Mouse (Mus musculus) liver, postnatal 0 days (tissue): ENCODE results near the gene Sh3yl1. TPM values are rescaled to one million over a fixed set of nuclear protein-coding genes. Genes with fewer than 3 reads are reported as not detected.

Experiments used
- ATAC-seq: fragments of 200-750 bp; cut with Nextera tagmentation; 2 replicates; pipeline ENCODE4 v1.8.0; 2017; ENCODE audit warnings: mild to moderate bottlenecking, moderate library complexity
- DNase-seq: peaks from one replicate; pipeline ENCODE4 v3.0.0-alpha.2; 2016
- H3K27ac ChIP-seq: fragments of 300-500 bp; sonication (generic); 2 replicates; pipeline ENCODE4 v1.5.1; 2014; ENCODE audit warnings: antibody characterized with exemption, moderate library complexity, mild to moderate bottlenecking, low read depth
- H3K27me3 ChIP-seq: fragments of 300-500 bp; sonication (generic); 2 replicates; pipeline ENCODE4 v1.6.1; 2014; ENCODE audit warnings: low read length, control low read depth, mixed read lengths; ENCODE audit not compliant: insufficient read depth
- H3K36me3 ChIP-seq: fragments of 300-500 bp; sonication (generic); replicated peaks from 2 replicates; pipeline ENCODE4 v1.6.1; 2014; ENCODE audit warnings: mild to moderate bottlenecking, control low read depth, low read length, moderate library complexity, mixed read lengths; ENCODE audit not compliant: insufficient read depth
- H3K4me1 ChIP-seq: fragments of 300-500 bp; sonication (generic); 2 replicates; pipeline ENCODE4 v1.6.1; 2014; ENCODE audit warnings: antibody characterized with exemption, mild to moderate bottlenecking, control low read depth; ENCODE audit not compliant: insufficient read depth
- H3K4me2 ChIP-seq: fragments of 300-500 bp; sonication (generic); 2 replicates; pipeline ENCODE4 v1.6.1; 2014; ENCODE audit warnings: low read depth, mild to moderate bottlenecking, low read length, moderate library complexity, mixed read lengths
- H3K4me3 ChIP-seq: fragments of 300-500 bp; sonication (generic); 2 replicates; pipeline ENCODE4 v1.5.1; 2014; ENCODE audit warnings: low read depth, low read length
- H3K9ac ChIP-seq: fragments of 300-500 bp; sonication (generic); replicated peaks from 2 replicates; pipeline ENCODE4 v1.6.1; 2014; ENCODE audit warnings: mild to moderate bottlenecking, moderate library complexity
- H3K9me3 ChIP-seq: fragments of 300-500 bp; sonication (generic); 2 replicates; pipeline ENCODE4 v1.6.1; 2016; ENCODE audit warnings: mild to moderate bottlenecking, control low read depth, low read length, mixed read lengths
- CTCF ChIP-seq: sonication (generic); IDR thresholded peaks from 2 replicates; pipeline ENCODE4 v1.5.1; 2016; ENCODE audit warnings: antibody characterized with exemption, low read depth
- EP300 ChIP-seq: IDR thresholded peaks from 2 replicates; pipeline ENCODE4 v1.6.1; 2016; ENCODE audit warnings: antibody characterized with exemption, low read depth, mild to moderate bottlenecking
- WGBS: fragments of 180-500 bp; shearing (Covaris S2); extraction: QIAGEN DNeasy Blood & Tissue Kit; methylation state at CpG from one replicate; pipeline ENCODE4 v1.1.7; 2014; ENCODE audit not compliant: insufficient replicate concordance; 5-methylcytosine and 5-hydroxymethylcytosine counted together
- polyA plus RNA-seq: library from polyadenylated mRNA; unstranded; fragments of >200 nt; fragmentation: Nextera tagmentation; extraction: Ambion mirVana; gene quantifications from 2 replicates; pipeline ENCODE4 v1.2.1, GENCODE M21; 2015

Gene Sh3yl1
- polyA plus RNA-seq = 16.1 and 16.9 TPM in 2 replicates

DNA sequence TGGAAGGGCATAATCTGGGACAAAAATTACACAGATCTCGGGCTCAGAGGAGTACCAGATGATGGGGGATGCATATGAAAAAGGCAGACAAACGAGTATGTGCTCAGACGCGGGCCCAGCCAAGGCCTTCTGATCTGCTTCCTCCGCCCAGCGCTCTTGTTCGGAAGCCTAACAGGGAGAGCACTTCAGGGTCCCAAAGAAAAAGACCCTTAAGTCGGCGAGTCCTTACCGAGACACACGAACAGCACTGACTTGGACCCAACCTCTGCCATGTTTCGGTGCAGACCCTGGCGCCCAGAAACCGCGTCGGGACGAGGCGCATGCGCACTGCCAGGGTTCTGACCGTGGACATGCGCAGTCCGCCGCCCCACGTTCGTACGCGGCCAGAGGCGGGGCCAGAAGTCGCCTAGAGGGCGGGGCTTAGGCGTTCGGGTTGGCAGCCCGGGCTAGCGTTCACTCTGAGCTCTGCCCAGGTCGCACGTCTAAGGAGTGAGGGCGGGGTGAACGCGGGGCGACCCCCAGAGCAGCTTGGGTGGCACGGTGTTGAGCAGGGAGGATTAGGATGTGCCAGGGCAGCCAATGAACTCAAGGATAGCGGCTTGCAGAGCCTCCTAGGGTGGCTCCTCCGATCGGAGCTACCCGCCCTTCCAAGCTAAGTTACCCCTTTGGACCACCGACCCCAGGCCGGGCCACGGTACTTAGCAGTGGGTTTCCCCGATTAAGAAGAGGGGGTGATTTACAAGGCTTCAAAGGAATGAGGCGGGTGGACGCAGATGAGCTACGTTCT lies at the start of gene Sh3yl1, which contains the start of gene Acp1:
Sh3yl1 (plus strand) TSS at position 408 of the 787 bp plus-strand sequence.
Acp1 (minus strand) TSS at position 329 of the 787 bp plus-strand sequence.
- H3K4me1 ChIP-seq = peaks cover 23% of the 10 kb centered on the region
- 1% methylated on average over 52 of the region's 52 CpGs for WGBS
- H3K4me3 ChIP-seq = peak within 1 kb of the TSS; percentile 81
- peaks cover under 1% of the 10 kb centered on the region; the same call in 1 of the 2 replicates for H3K36me3 ChIP-seq
- H3K27me3 ChIP-seq = 0 out of 2 replicates have a peak, but pooled peaks cover 3% of the 10 kb centered on the region
- H3K9ac ChIP-seq = peak within 1 kb of the TSS; percentile 83
- peak; percentile 90 for ATAC-seq
- peak; percentile 97 for DNase-seq
- peak within 1 kb of the TSS; percentile 97 for H3K4me2 ChIP-seq
- H3K9me3 ChIP-seq = no peaks in the 10 kb centered on the region
- H3K27ac ChIP-seq = peak within 1 kb of the TSS; percentile 90
- TF ChIP-seq CTCF = no peak
- TF ChIP-seq EP300 = no peak

DNA sequence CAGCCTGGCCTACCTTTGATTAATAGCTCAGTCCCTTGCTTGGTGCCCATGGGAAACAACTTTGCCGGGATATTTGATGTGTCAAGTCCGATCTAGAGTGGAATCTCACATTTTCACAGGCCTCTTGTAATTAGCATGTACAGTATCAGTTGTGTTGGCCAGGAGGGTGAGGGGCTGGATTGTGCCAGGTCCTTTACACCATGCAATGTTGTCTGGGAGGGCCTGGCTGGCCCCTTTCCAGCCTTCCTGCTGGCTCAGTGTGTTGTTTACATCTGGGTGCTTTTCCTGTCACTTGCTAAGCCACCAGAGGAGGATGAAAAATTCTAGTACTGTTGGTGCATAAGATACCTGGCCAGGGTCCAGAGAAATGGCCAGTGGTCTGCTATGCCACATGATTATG lies 47.1 kb upstream of the Sh3yl1 start:
- Histone ChIP-seq H3K9me3 (no peaks in the 10 kb centered on the region), H3K4me3 (no peak overlapping the region), H3K4me2 (no peak overlapping the region), H3K9ac (no peak overlapping the region), H3K36me3 (no peaks in the 10 kb centered on the region), H3K4me1 (no peaks in the 10 kb centered on the region), H3K27me3 (no peaks in the 10 kb centered on the region), H3K27ac (no peak overlapping the region)
- no peak for DNase-seq
- WGBS = 55% methylated on average over 2 of the region's 2 CpGs
- no peak for TF ChIP-seq CTCF
- TF ChIP-seq EP300 = no peak
- no peak for ATAC-seq

DNA sequence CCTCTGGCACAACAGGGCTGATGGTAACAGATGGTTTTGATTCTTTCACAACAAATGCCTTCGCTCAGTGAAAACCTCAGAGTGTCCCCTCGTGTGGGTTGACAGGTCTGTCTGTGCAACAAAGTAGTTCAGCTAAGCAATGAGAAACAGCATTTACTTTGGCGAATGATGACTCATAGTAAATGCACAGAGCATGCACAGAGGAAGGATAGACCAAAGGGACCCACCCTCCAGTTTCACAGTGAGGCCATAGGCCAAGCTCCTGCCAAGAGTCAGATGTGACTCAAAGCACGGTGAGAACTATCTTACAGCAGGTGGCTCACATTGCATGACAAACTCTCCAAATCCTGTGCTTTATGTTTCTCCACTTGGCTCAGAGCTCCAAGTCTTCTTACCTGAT lies 45.7 kb upstream of the Sh3yl1 start:
- ATAC-seq = no peak

DNA sequence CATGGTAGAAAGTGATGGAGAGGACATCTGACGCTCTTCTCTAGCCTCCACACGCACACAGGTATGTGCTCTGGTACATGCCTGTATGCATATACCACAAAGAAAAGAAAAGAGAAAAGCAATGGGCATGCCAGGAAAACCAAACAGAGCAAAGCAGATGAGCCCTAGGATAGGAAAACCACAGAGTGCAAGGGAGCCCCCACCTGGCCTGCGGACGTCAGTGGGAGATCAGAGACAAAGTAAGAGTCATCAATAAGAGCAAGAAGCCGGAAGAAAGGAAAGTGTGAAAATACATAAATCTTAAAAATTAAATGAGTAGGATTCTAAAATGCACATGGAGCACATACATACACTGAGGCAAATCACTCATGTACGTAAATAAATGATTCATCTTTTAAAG lies 32.0 kb upstream of the Sh3yl1 start:
- Histone ChIP-seq H3K4me3 (no peak overlapping the region), H3K27me3 (peaks cover 24% of the 10 kb centered on the region)

More for the DNA sequence above, 45.7 kb upstream of the Sh3yl1 start:
- H3K36me3 ChIP-seq = no peaks in the 10 kb centered on the region
- no peaks in the 10 kb centered on the region for H3K4me1 ChIP-seq
- H3K4me3 ChIP-seq = no peak overlapping the region
- H3K27me3 ChIP-seq = no peaks in the 10 kb centered on the region
- no peak overlapping the region for H3K4me2 ChIP-seq
- no peak for DNase-seq
- no peak overlapping the region for H3K27ac ChIP-seq
- TF ChIP-seq EP300 (no peak), CTCF (no peak)
- WGBS = 68% methylated on average over 4 of the region's 4 CpGs
- no peak overlapping the region for H3K9ac ChIP-seq
- no peaks in the 10 kb centered on the region for H3K9me3 ChIP-seq

DNA sequence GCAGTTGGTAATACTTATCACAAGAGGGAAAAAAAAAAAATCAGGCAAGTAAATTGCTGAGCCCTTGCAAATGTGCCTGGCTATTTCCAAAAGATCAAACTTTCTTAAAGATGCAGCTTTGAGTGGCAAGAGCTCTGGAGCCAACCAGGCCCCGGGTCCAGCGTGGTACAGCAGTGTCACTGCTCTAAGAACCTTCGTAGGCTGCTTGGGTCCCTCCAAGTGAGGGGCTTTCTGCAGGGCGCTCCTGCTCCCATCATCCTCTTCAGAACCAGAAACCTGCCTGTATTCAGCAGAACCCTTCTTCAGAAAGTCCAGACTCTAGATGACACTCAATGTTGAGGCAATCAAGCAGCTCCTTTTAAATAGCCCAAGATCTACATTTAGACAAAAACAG lies 27.9 kb upstream of the Sh3yl1 start:
- Histone ChIP-seq H3K27ac (no peak overlapping the region), H3K9me3 (no peaks in the 10 kb centered on the region), H3K4me2 (peak overlapping the region; percentile 55), H3K4me1 (0 out of 2 replicates have a peak, but pooled peaks cover 4% of the 10 kb centered on the region), H3K9ac (no peak overlapping the region), H3K36me3 (no peaks in the 10 kb centered on the region), H3K27me3 (peaks cover 47% of the 10 kb centered on the region), H3K4me3 (no peak overlapping the region)
- no peak for ATAC-seq
- TF ChIP-seq CTCF (no peak), EP300 (no peak)
- DNase-seq = no peak
- WGBS = 21% methylated on average over 4 of the region's 4 CpGs

More for the DNA sequence above, 32.0 kb upstream of the Sh3yl1 start:
- WGBS = 62% methylated on average over 6 of the region's 6 CpGs
- H3K36me3 ChIP-seq = no peaks in the 10 kb centered on the region
- H3K4me1 ChIP-seq = 0 out of 2 replicates have a peak, but pooled peaks cover 2% of the 10 kb centered on the region
- no peak overlapping the region for H3K27ac ChIP-seq
- ATAC-seq (no peak), DNase-seq (no peak)
- no peak overlapping the region for H3K4me2 ChIP-seq
- TF ChIP-seq EP300 (no peak), CTCF (no peak)
- no peak overlapping the region for H3K9ac ChIP-seq
- H3K9me3 ChIP-seq = no peaks in the 10 kb centered on the region

DNA sequence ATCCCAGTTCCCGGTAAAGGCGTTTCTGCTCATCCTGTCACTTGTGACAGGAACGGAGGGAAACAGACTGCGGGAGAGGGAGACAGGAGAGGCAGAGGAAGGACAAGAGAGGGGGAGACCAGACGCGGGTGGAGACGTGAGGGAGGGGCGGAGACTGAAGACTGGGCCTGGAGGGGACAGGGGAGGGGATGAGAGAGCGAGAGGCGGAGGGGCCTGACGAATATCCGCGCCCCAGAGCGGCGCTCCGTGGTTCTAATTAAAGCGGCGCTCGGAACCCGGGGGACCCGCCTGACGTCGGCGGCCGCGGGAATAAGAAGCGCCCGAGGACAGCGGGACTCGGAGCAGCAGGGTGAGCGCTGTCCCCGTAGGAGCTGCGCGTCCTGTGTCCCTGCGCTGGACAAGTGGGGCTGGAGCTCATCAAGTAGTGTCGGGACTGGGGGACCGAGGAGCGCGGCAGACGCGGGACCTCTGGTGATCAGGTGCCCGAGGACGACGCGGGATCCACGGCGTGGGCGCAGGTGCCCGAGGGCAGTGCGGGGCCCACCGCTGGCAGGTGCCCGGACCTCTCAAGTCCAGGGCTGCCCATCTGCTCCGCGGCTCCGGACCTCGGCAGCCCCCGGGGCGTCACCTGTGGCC lies 27.4 kb upstream of the Sh3yl1 start, which contains the start of gene Alkal2:
Alkal2 (plus strand) TSS at position 337 of the 636 bp plus-strand sequence.
- TF ChIP-seq CTCF (no peak), EP300 (no peak)
- no peak for ATAC-seq
- H3K4me3 ChIP-seq = peak within 1 kb of the TSS; percentile 26; the same call in 1 of the 2 replicates
- H3K27ac ChIP-seq = no peak within 1 kb of the TSS
- H3K4me1 ChIP-seq = 0 out of 2 replicates have a peak, but pooled peaks cover 4% of the 10 kb centered on the region
- H3K36me3 ChIP-seq = no peaks in the 10 kb centered on the region
- 1% methylated on average over 58 of the region's 58 CpGs for WGBS
- no peaks in the 10 kb centered on the region for H3K9me3 ChIP-seq
- H3K27me3 ChIP-seq = peaks cover 47% of the 10 kb centered on the region
- no peak within 1 kb of the TSS for H3K9ac ChIP-seq
- peak within 1 kb of the TSS; percentile 55 for H3K4me2 ChIP-seq
- no peak for DNase-seq
